Comparison of ENCODE assay signal across 8 mouse cellular contexts in the genomic region with DNA sequence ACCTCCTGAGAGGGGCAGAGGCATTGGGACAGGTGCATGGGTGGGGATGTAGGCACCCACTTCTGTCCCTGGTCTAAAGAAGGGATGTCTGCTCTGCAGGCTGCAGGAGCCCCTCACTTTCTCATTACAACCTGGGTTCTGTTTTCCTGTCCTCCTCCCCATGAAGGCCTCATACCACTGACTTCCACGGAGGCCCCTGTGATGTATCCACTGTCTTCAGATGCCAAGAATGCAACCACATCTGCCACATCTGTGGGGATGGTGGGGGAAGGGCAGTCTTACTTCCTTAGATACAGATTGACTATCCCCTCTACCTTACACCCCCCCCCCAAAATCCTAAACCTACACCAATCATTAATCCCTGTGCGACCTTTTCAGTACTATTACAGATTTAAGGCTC. TPM values are rescaled to one million over a fixed set of nuclear protein-coding genes. Genes with fewer than 3 reads are reported as not detected.
DNase-seq lines count a peak whose midpoint lies in the region; ATAC-seq lines count a peak whose summit lies in the region.

No protein-coding gene starts in this region.

- H3K27ac ChIP-seq in heart, embryonic 16.5 days (ENCODE audit: low read length) = no peak overlapping the region
- peak overlapping the region; percentile 96 for H3K27ac ChIP-seq in forebrain, embryonic 13.5 days
- H3K27ac ChIP-seq in liver, embryonic 15.5 days (replicated peaks) = no peak overlapping the region

- no peak overlapping the region for H3K9ac ChIP-seq in heart, embryonic 16.5 days (ENCODE audit: low read length)
- H3K9ac ChIP-seq in forebrain, embryonic 13.5 days = peak overlapping the region; percentile 96
- no peak overlapping the region for H3K9ac ChIP-seq in liver, embryonic 15.5 days

- 44% methylated on average over 2 of the region's 2 CpGs for WGBS in heart, embryonic 16.5 days
- WGBS in forebrain, embryonic 13.5 days = 4% methylated on average over 2 of the region's 2 CpGs
- 32% methylated on average over 2 of the region's 2 CpGs for WGBS in liver, embryonic 15.5 days (ENCODE audit: insufficient replicate concordance)

- H3K9me3 ChIP-seq in heart, embryonic 16.5 days (replicated peaks; ENCODE audit: control insufficient read depth, low read length) = no peaks in the 10 kb centered on the region
- H3K9me3 ChIP-seq in forebrain, embryonic 13.5 days (replicated peaks) = no peaks in the 10 kb centered on the region
- H3K9me3 ChIP-seq in liver, embryonic 15.5 days (replicated peaks) = no peaks in the 10 kb centered on the region

- peaks cover 26% of the 10 kb centered on the region for H3K36me3 ChIP-seq in heart, embryonic 16.5 days (ENCODE audit: control insufficient read depth, insufficient read depth)
- peaks cover 41% of the 10 kb centered on the region for H3K36me3 ChIP-seq in forebrain, embryonic 13.5 days (ENCODE audit: poor library complexity, severe bottlenecking)
- peaks cover 42% of the 10 kb centered on the region for H3K36me3 ChIP-seq in liver, embryonic 15.5 days (replicated peaks)

- 0 out of 2 replicates have a peak overlapping the region, but pooled peaks have one; percentile 97 for H3K4me2 ChIP-seq in heart, embryonic 16.5 days (ENCODE audit: low read depth, low read length)
- H3K4me2 ChIP-seq in forebrain, embryonic 13.5 days = peak overlapping the region; percentile 92
- H3K4me2 ChIP-seq in liver, embryonic 15.5 days = peak overlapping the region; percentile 99; the same call in 1 of the 2 replicates

- no peak for DNase-seq in heart, postnatal 14 days
- DNase-seq in NIH3T3 (ENCODE audit: low read depth) = peak; percentile 60
- no peak for DNase-seq in ovary, postnatal 10 days (ENCODE audit: low spot score)
- no peak for DNase-seq in thymus, postnatal 25 days
- no peak for DNase-seq in adrenal gland, postnatal 36 days

- H3K4me1 ChIP-seq in heart, embryonic 16.5 days (ENCODE audit: control insufficient read depth, insufficient read depth, low read length) = peaks cover 48% of the 10 kb centered on the region
- peaks cover 77% of the 10 kb centered on the region for H3K4me1 ChIP-seq in forebrain, embryonic 13.5 days
- peaks cover 74% of the 10 kb centered on the region for H3K4me1 ChIP-seq in liver, embryonic 15.5 days (replicated peaks)

- intact Hi-C loops in heart, postnatal 14 days (cut with DNase I) = no loop called here

- no peak for ATAC-seq in heart, embryonic 16.5 days (replicated peaks; ENCODE audit: extremely low read depth, insufficient read depth, low FRiP score)
- ATAC-seq in forebrain, embryonic 13.5 days = no peak
- ATAC-seq in liver, embryonic 15.5 days (ENCODE audit: insufficient read depth) = no peak

- H3K27me3 ChIP-seq in heart, embryonic 16.5 days (ENCODE audit: control insufficient read depth, insufficient read depth, low read length) = no peaks in the 10 kb centered on the region
- H3K27me3 ChIP-seq in forebrain, embryonic 13.5 days = no peaks in the 10 kb centered on the region
- H3K27me3 ChIP-seq in liver, embryonic 15.5 days = peaks cover 3% of the 10 kb centered on the region; the same call in 1 of the 2 replicates

- H3K4me3 ChIP-seq in heart, embryonic 16.5 days (ENCODE audit: low read length) = no peak overlapping the region
- H3K4me3 ChIP-seq in forebrain, embryonic 13.5 days = peak overlapping the region; percentile 89
- H3K4me3 ChIP-seq in liver, embryonic 15.5 days (replicated peaks) = 0 out of 2 replicates have a peak overlapping the region, but pooled peaks have one; percentile 83

RNA-seq across cellular contexts. Expression of a gene that starts 1.6 kb away (rescaled TPM):
- polyA plus RNA-seq in heart, embryonic 16.5 days (2015; fragmentation: Nextera tagmentation; extraction: Ambion mirVana) = 53.0 and 59.1 TPM in 2 replicates
- total RNA-seq in heart, postnatal 14 days (2021) = 10 to 100 TPM; 80.6 to 88.2 TPM
- polyA plus RNA-seq in forebrain, embryonic 13.5 days (2015; fragmentation: Nextera tagmentation; extraction: Ambion mirVana) = 76.0 and 88.0 TPM in 2 replicates
- polyA plus RNA-seq in liver, embryonic 15.5 days (2015; fragmentation: Nextera tagmentation; extraction: Ambion mirVana) = 30.7 and 37.0 TPM in 2 replicates
- total RNA-seq in adrenal gland, postnatal 36 days (2021) = 100 to 1,000 TPM; 243 to 247 TPM

RNA-seq across cellular contexts. Expression of a gene that starts 1.7 kb away (rescaled TPM):
- polyA plus RNA-seq in heart, embryonic 16.5 days (2015; fragmentation: Nextera tagmentation; extraction: Ambion mirVana) = 13.0 and 13.7 TPM in 2 replicates
- total RNA-seq in heart, postnatal 14 days (2021) = 10 to 100 TPM; 12.2 to 14.6 TPM
- 12.4 and 15.3 TPM in 2 replicates for polyA plus RNA-seq in forebrain, embryonic 13.5 days (2015; fragmentation: Nextera tagmentation; extraction: Ambion mirVana)
- polyA plus RNA-seq in liver, embryonic 15.5 days (2015; fragmentation: Nextera tagmentation; extraction: Ambion mirVana) = 5.5 and 7.2 TPM in 2 replicates
- total RNA-seq in adrenal gland, postnatal 36 days (2021) = 10 to 100 TPM; 43.8 to 48.3 TPM

RNA-seq across cellular contexts. Expression of a gene that starts 5.3 kb away (rescaled TPM):
- 108 and 119 TPM in 2 replicates for polyA plus RNA-seq in heart, embryonic 16.5 days (2015; fragmentation: Nextera tagmentation; extraction: Ambion mirVana)
- 10 to 100 TPM; 63.2 to 63.3 TPM for total RNA-seq in heart, postnatal 14 days (2021)
- 139 and 159 TPM in 2 replicates for polyA plus RNA-seq in forebrain, embryonic 13.5 days (2015; fragmentation: Nextera tagmentation; extraction: Ambion mirVana)
- 56.3 and 68.5 TPM in 2 replicates for polyA plus RNA-seq in liver, embryonic 15.5 days (2015; fragmentation: Nextera tagmentation; extraction: Ambion mirVana)
- total RNA-seq in adrenal gland, postnatal 36 days (2021) = 100 to 1,000 TPM; 165 to 198 TPM

RNA-seq across cellular contexts. Expression of a gene that starts 5.4 kb away (rescaled TPM):
- 33.7 and 34.5 TPM in 2 replicates for polyA plus RNA-seq in heart, embryonic 16.5 days (2015; fragmentation: Nextera tagmentation; extraction: Ambion mirVana)
- total RNA-seq in heart, postnatal 14 days (2021) = 10 to 100 TPM; 41.9 to 44.7 TPM
- 52.6 and 57.1 TPM in 2 replicates for polyA plus RNA-seq in forebrain, embryonic 13.5 days (2015; fragmentation: Nextera tagmentation; extraction: Ambion mirVana)
- 16.7 and 19.3 TPM in 2 replicates for polyA plus RNA-seq in liver, embryonic 15.5 days (2015; fragmentation: Nextera tagmentation; extraction: Ambion mirVana)
- total RNA-seq in adrenal gland, postnatal 36 days (2021) = 10 to 100 TPM; 53.5 to 55.7 TPM

RNA-seq across cellular contexts. Expression of a gene that starts 13.0 kb away (rescaled TPM):
- polyA plus RNA-seq in heart, embryonic 16.5 days (2015; fragmentation: Nextera tagmentation; extraction: Ambion mirVana) = 1.1 and 1.2 TPM in 2 replicates
- 1 to 10 TPM; 1.5 to 2.7 TPM for total RNA-seq in heart, postnatal 14 days (2021)
- 0.80 and 1.3 TPM in 2 replicates for polyA plus RNA-seq in forebrain, embryonic 13.5 days (2015; fragmentation: Nextera tagmentation; extraction: Ambion mirVana)
- 0.59 and 0.79 TPM in 2 replicates for polyA plus RNA-seq in liver, embryonic 15.5 days (2015; fragmentation: Nextera tagmentation; extraction: Ambion mirVana)
- total RNA-seq in adrenal gland, postnatal 36 days (2021) = 1 to 10 TPM; 1.2 to 2.2 TPM
